Mouse (Mus musculus): ENCODE results near the gene Cnnm4.

The Cnnm4 gene

DNA sequence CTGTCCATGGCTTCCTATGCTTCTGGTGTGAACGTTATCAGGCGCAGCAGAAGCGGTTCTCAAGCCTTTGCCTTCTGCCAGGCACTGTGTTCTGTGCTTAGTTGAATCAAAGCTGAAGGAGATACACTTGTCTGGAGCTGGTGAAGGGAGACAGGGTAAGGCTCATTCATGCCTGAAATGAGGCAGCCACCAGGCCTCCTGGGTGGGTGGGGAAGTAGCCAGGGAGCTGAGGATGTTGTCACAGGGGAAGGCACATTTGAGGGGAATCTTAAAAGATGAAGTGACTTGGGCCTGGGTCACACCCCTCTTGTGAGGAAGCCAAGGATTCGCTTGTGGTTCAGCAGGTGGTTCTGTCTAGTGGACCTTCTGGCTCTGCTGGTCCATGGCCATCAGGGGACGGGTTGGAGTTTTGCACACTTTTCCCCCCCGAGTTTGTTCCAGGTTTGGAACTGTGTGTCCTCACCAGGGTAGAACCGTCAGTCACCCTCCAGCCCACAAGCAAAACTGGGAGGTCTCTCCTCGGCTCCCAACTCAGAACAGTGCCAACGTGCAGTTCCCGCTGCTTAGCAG lies 1.9 kb downstream of the Cnnm4 start:
- DNase-seq (ENCODE audit: low spot score): no peak

DNA sequence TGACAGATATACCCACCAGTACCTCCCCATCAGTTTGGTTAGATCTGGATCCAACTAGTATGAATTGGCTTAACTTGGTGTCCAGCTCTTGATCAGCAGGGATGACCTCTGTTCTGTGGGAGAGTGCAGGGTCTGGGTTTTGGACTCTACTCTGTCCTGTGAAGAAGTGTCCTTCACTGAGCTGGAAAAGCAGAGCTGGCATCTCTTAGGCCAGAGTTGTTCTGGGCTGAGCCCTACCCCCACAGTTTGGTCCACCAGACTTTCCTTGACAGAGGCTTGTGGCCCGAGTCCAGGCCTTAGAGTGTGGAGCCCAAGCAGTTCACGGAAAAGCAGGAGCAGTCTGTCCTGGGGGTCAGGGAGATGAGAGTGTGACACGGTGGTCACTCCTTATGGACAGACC lies 3.2 kb downstream of the Cnnm4 start:
- DNase-seq (ENCODE audit: low spot score): no peak

DNA sequence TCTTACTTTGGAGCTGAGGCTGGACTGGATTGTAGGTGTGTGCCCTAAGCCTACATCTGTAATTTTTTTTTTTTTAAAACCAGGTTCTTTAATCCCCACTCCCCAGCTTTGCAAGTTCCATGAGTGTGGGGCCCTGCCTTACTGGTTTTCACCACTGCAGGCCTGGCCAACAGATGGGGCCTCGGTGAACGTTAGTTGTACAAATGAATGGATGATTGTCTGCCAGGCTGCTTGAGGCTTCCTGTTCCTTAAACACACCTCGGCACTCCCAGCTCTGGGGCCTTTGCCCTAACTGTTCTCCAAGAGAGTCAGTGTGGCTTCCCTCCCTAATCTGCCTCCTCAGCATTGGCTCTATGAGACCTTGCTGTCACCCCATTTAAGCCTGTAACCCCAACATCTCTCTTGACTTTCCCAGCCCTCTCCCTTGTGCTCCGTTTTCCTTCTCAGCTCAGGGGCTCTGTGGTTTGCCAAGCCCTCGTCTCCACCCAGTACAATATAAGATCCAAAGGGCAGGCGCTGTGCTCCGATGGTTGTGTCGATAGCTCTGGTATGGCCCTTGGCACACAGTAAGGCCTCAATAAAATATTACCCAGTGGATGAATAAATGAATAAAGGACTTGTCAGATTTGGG lies 4.2 kb downstream of the Cnnm4 start:
- no peak for DNase-seq (ENCODE audit: low spot score)

DNA sequence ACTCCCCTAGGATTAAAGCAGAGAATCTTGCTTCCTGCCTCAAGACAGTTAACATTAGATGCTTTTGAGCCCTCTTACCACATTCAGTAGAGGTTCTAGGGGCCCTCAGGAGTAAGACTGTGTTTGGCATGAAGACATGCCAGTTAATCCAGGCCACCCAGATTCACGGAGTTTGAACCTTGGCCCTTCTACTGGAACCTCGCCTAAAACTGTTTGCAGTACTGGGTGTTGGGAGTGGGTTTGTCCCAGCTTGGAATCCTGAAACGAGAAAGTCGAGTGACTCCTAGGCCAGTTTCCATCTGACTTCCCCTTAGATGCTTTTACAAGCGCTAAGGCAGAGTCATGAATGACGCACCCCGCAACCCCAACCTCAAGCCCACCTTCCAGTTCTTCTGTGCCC lies 5.0 kb downstream of the Cnnm4 start:
- no peak for DNase-seq (ENCODE audit: low spot score)

DNA sequence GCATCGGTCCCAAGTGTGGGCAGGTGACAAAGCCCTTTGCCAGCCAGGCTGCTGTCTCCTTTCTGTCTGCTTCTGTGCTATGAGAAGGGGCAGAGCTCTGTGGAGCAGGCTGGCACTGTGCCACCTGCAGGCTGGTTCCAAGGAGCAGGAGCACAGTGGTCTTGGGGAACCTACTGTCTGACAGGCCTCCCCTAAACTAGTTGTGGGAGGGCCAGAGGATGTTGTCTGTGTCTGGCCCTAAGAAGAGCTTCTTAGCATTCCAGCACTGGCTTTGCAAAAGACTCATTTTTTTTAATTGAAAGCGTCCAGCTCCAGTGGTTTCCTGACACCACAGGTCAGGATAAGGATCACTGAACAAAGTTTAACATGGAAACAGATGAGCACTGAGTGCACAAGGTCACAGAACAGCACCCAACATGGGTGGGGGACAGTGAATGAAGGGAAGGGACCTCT lies 6.9 kb downstream of the Cnnm4 start:
- DNase-seq (ENCODE audit: low spot score): no peak

DNA sequence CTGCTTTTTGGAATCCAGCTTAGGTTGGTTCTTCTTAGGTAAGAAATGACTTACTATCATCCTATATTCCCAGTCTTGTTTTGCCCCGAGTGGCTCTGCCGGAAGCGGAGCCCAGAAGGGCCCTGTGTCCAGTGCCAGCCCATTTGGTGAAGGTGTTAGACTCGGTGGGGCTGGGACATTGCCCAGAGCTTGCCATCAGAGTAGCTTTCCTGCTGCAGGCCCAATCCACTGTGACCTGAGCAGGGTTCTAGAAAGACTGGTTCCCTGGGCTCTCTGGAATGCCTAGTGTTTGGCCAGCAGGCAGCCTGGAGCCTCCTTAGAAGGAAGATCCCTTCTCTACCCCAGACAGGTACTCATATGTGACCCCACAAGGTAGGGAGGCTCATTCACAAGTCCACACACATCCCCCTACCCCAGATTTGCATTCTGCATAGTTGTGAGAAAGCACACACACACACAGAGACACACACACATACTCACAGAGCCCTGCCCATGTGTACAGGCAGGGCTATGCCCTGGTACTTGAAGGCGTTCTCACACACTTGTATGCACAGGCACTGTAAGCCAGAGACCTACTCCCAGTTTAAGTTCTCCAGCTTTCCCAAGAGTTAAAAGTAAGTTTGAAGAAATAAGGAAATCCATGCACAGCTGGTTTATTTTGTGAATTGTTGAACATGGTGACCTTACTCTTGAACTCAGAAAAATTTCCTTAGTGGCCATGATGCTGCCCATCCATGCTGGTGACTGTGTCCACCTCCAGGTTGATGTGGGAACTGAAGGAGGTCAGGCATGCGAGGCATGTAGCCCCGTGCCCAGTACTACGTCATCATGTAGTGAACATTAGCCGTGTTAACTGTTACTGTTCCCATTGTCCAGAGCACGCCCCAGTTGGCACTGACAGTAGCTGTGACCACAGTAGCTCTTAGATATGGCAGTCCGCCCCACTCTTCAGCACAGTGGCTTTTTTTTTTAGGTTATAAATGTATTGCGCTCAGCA lies 8.8 kb downstream of the Cnnm4 start:
- no peak for DNase-seq (ENCODE audit: low spot score)

DNA sequence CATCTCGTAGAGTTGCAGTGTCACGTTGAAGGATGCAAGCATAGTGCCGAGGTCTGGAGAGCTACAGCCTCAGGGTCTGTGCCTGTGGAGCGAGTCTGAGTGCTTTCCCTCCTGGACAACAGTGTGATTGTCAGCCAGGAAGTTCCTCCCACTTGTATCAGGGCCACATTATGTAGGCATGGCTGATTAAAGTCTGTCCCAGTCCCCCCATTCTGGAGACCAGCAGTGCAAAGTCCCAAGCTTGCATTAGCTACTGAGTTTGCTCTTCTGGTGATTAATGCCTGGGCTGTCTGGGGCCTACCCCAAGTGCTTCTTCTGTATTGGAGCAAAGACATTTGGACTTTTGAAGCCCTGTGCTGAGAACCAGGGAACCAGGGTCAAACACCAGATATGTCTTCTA lies 12.4 kb downstream of the Cnnm4 start:
- no peak for DNase-seq (ENCODE audit: low spot score)

DNA sequence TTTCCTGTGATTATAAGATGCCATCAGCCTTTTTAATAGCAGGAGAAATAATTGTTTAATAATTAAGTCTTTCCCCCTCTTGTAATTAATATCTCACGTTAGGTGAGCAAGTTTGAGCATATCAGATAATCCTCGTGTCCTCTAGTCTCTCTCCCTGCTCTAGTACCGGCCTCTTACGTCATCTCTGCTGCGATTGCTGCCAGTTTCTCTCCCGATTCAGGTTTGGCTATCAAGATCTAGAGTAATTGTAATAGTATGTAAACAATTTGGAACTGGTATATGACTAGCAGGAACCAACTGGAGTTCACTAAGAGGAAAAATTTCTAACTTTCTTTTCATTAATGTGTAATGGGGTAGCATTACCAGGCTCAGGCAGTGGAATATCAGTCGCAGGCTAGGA lies 13.7 kb downstream of the Cnnm4 start:
- DNase-seq (ENCODE audit: low spot score): no peak

DNA sequence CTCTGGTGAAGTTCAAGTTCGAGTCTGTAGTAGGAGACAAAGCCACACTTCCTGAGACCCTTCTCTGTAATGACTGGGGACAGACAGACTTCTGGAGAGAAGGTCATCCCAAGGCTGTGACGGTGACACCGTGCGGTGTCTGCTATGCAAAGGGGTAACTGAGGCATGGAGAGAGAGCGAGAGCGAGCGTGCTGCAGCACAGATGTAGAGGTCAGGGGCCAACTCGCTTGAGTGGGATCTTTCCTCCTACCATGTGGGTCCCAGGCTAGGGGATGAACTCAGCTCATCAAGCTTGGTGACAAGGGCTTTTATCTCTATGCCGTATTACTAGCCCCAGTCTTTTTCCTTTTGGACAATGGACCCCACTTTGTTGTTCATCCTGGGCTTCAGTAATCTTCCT lies 15.7 kb downstream of the Cnnm4 start:
- DNase-seq (ENCODE audit: low spot score): no peak

DNA sequence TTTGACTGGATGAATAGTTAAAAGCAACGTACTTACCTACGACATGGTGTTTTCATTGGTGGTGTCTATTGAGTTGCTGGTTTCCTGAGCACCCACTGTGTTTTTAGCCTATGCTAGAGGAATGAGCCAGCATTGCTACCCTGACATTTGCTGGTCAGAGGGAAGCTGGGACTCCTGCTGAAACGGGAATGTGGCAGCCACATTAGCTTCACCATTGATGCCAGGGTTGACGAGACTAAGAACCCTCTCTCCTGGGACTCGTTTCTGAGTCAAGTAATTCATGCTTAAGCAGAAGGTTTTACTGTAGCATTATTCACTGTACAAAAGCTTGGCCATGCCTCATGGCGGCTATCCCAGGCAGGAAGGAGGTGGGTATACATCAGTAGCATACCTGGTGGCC lies 18.2 kb downstream of the Cnnm4 start:
- DNase-seq (ENCODE audit: low spot score): no peak

DNA sequence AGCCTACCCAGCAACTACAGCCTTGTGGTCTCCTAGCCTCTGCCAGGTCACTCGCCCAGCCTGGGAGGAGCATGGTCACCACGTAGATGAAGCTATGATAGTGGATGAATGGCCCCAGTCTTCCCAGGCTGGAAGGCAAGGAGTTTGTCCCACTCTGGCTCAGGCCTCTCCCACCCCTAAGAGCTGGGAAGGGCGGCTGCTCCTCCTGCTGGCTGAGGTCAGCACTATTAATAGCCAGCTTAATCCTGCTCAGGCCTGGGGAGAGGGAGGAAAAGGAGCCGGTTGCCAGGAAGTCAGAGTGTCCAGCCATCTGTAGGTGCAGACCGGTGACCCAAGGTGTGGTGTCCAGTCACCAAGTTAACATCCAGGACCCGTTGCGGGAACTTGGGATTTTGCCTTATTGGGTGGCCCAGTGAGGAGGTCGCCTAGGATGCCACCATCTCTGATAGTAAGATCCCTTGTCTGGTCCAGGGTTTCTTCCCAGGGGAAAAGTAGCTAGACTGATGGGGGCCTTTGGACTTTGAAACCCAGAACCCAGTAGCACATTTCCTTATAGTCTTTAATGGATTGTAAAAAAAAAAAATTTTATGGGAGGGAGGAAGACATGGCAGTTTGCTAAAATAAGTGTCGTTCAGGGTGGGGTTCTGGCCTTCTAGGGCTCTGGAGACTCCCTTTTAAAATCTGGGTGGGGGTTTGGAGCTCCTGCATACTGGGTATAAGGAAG lies 21.2 kb downstream of the Cnnm4 start:
- peak; percentile 36 for DNase-seq (ENCODE audit: low spot score)

DNA sequence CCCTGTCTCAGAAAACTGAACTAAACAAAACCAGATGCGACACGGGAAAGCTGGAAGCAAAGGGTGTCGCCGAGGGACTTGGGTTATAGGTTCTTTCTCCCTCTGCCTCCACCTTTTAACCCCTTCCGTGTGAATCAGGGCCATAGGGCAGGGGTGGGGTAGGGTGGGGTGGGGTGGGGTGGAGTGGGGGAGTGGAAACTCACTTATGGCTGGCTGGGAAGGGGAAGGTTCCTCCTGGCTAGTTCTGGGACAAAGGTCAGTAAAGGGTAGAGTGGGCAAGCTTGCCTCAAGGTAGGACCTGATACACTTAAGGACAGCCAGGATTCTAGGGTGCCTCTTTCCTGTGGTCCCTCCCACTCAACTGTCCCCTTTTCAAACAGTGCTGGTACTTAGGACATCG lies 21.9 kb downstream of the Cnnm4 start:
- DNase-seq (ENCODE audit: low spot score): no peak

DNA sequence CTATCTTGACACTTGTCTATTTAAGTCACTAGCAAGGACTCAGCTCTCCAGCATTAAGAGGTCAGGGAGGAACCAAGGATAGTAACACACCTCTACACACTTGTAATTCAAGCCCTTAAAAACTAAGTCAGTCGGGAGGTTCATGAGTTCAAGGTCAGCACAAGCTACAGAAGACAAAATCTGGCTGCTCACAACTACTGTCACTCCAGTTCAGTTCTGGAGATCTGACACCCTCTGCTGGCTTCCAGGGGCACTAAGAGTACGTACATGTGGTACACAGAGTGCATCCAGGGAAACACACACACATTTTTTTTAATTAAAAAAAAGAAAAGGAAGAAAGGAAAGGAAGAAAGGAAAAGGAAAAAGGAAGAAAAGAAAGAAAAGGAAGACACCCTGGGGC lies 25.3 kb downstream of the Cnnm4 start:
- DNase-seq (ENCODE audit: low spot score): no peak

DNA sequence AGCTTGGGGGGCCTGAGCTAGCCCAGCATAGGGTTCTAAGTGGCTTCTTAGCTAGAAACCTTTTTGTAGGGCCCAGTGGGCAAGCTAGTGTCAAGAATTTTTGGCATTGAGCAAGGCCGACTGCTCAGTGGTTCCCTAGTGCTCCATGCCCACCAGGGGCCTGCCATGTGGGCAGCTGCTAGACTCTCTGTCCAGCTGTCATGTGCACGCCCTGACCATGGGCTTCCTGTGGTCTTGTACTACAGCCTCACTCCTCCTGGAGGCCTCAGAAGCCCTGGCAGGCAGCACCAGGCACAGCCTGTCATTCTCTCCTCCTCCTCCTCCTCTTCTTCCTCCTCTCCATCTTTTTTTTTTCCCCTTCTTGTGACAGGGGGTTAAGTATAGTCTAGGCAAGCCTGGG lies 25.9 kb downstream of the Cnnm4 start:
- DNase-seq (ENCODE audit: low spot score): no peak

DNA sequence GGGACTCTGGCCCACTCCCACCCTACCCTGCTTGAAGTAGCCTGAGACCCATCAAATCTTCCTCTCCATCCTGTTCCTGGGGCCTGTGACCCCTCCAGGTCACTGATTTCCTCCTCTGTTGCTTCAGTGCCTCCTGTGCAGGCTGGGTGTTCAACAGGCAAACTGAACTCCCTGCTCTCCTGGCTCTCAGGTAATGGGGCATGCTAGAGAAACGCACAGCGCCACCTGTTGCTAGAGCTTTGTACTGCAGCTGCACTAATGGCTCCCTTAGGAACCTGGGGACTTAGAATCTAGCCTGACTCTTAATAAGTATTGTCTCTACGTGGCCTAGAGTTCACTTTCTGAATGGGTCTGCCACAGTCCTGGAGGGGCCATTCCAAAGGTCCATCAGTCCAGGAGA lies 29.8 kb downstream of the Cnnm4 start:
- DNase-seq (ENCODE audit: low spot score): peak; percentile 40

DNA sequence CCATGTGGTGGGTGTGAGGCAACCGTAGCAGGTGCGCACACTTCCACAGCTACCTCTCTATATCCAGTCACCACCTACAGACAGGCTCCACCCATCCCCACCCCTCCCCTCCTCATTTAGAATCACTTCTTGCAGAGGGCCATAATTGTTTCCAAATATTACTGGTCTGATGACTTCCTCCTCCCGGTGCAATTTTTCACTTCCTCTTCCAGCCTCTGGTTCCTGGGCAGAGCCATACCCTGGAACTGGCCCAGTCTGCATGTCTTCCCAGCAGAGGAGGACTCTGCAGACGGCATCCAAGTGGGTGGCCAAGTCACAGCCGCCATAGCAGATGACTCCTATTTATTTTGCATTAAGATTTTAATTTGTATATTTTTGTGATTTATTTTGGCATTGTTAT lies 36.8 kb downstream of the Cnnm4 start:
- no peak for DNase-seq (ENCODE audit: low spot score)

DNA sequence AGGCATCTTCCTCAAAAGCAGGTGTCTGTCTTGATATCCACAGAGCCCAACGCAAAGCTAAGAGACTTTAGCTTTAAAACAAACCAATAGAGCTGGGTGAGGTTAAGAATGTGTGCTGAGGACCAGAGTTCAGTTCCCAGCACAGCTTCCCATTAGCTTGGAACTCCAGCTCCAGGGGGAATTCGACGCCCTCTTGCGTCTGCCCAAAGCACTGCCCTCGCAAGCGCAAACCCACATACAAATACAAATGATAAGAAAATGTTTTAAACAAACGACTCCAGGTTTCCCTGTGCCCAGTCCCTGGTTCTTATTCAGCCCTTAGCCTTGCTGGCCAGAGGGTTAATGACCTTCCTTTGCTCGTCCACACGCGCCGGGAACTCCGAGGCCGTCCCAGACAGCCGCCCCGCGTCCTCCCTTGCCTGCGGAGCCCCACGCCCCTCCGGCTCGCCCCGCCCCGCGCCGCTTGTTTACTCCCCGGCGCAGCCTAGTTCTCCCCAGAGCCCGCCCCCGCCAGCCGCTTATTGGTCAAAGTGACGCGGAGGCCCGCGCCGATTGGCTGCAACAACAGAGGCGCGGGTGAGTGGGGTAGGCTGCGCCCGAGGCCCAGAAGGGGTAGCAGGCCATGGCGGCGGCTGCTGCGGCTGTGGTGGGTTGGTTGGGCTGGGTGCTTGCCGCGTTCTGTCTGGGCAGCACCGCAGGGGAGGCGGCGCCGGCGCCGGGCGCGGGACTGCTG lies 40.0 kb downstream of the Cnnm4 start, which contains the start of gene Cnnm3:
Gene Cnnm3, plus strand, starts transcription at position 579 of the 733 bp plus-strand sequence.
- DNase-seq (ENCODE audit: low spot score): peak; percentile 99

DNA sequence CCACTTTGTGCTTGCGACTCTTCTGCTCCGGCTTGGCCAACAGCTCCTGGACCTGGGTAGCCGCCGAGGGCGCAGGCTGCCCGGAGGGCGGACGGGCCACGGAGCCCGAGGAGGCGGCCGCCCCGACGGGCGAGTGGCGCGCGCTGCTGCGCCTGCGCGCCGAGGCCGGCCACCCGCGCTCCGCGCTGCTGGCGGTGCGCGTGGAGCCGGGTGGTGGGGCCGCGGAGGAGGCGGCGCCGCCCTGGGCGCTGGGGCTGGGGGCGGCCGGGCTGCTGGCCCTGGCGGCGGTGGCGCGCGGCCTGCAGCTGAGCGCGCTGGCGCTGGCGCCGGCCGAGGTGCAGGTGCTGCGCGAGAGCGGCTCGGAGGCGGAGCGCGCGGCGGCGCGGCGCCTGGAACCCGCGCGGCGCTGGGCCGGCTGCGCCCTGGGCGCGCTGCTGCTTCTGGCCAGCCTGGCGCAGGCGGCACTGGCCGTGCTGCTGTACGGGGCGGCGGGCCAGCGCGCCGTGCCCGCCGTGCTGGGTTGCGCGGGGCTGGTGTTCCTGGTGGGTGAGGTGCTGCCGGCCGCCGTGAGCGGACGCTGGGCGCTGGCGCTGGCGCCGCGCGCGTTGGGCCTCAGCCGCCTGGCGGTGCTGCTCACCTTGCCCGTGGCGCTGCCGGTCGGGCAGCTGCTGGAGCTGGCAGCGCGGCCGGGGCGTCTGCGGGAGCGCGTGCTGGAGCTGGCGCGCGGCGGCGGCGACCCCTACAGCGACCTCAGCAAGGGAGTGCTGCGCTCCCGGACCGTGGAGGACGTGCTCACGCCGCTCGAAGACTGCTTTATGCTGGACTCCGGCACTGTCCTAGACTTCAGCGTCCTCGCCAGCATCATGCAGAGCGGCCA lies 40.9 kb downstream of the Cnnm4 start:
- peak; percentile 55 for DNase-seq (ENCODE audit: low spot score)

DNA sequence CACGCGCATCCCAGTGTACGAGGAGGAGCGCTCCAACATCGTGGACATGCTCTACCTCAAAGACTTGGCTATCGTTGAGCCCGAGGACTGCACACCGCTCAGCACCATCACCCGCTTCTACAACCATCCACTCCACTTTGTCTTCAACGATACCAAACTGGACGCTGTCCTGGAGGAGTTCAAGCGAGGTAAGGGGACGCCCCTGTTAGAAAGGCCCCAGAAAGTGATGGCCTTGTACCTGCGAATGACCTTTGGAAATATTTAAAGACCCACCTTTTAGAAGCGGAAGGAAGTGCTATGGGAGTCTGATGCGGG lies 41.5 kb downstream of the Cnnm4 start:
- no peak for DNase-seq (ENCODE audit: low spot score)

DNA sequence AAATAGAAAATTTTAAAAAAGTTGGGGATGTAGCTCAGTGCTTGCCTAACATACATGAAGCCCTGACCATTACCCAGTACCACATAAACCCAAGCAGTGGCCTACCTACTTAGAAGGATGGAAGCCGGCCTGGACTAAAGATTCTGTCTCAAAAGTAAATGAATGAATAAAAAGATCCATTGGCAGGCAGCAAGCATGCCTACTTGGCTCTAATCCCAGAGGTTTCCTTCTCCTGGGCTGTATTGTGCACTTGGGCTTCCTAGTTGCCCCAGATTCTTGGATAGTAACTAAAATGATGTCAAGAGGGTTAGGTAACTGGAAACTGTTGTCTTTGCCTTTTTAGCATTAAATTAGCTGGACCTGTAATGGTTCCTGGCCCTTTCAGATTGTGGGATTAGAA lies 41.9 kb downstream of the Cnnm4 start:
- no peak for DNase-seq (ENCODE audit: low spot score)

DNA sequence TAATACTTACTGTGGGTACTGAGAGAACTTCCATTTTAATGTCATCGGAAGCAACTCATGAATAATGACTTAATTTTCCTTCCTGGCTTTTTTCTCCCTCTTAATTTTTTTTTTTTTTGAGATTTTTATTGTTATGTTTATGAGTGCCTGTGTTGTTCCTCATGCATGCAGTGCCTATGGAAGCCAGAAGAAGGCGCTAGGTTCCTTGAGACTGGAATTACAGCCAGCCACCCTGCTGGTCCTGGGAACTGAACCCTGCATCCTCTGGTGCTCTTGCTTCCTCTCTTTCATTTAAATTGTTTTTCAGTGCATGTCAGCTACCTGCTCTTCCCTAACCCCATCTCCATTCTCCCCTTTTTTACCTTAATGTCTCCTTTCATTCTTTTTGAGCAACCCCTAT lies 42.3 kb downstream of the Cnnm4 start:
- no peak for DNase-seq (ENCODE audit: low spot score)
